Mouse (Mus musculus) right cerebral cortex, adult 18-20 months (tissue): ENCODE results near the gene Praf2.
"Not testable (repeated sequence)": the region's sequence is repeated elsewhere in the genome, so short reads cannot be mapped to it uniquely, and the experiment has no call there.

Experiments used
- DNase-seq: peaks from one replicate; pipeline ENCODE4 v3.0.0; 2022; ENCODE audit warnings: mixed read lengths

Praf2 gene

DNA sequence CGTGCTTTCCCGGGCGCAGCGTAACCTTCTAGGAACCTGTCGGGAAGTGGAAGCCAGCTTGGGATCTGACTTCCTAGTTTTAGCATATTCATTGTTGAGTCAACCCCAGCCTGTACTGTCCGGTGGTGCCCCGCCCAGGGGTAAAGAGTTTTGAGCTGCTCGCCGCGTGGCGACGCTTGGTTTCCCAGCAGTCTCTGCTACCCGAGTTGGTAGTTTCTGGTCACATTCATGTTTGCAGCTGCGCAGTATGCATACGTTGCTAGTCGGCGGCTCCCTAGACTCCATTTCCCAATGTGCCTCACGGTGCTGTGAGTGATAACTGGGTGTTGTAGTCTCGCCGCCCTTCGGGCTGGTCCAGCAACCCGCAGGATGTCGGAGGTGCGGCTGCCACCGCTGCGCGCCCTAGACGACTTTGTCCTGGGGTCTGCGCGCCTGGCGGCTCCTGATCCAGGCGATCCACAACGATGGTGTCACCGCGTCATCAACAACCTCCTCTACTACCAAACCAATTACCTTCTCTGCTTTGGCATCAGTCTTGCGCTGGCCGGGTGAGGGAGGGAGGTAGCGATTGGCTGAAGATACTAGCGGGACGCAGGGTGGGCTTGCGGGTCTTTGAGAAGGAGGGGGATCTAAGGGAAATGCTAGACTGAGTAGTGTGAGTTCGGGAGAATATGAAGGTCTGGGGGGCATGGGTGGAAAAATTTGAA lies at the start of gene Praf2:
Gene Praf2 (plus strand): TSS at position 225 of the 707 bp plus-strand sequence.
- peak; percentile 88 for DNase-seq

DNA sequence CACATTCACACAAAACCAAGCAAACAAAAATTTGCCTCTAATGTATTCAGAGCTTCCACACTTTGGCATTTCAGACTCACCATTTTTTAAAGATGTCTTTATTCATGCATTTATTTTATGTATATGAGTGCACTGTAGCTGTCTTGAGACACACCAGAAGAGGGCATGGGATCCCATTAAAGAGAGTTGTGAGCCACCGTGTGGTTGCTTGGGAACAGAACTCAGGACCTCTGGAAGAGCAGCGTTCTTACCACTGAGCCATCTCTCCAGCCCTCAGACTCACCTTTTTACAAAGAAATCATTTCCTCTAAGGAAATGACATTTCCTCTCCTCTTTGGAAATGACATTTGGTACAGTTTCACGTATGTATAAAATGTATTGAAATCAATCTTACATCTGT lies 49.3 kb upstream of the Praf2 start:
- DNase-seq: no peak

GRCm38 (mm10) chrX:7679405-7680056 lies 48.7 kb upstream of the Praf2 start:
- peak; percentile 85 for DNase-seq

DNA sequence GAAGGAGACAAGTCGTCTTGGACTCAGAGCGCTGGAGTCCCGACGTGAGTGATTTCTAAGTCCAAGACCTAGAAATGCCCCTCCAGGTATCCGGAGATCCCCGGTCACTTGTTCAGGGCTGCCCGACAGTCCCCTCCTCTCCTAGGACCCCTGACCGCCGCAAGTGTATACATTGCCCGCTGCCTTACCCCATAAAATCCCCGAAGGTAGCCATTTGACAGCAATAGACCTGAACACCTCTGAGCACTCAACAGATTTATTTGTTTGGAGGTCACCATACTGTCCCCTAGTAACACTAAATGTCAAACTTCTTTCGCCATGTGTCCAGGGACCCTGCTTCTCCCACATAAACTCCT lies 48.2 kb upstream of the Praf2 start:
- no peak for DNase-seq

DNA sequence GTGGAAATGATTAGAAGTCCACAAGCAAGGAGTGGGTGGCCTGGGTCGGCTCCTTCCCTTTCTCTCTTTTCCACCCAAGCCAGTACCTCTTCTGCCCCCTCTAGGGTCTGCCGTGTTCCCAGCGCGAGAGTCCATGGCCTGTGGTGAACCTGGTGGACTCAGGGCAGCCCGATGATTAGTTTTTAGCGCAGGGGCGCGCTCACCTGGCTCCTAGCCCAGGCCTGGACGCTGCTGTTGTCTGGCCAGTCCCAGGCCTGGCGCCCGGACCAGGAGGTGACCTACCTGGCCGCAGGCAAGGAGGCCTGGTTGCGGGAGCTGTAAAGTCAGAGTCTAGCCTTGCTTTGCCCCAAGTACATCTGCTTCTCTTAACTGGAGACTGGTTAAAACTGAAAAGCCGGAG lies 47.4 kb upstream of the Praf2 start, which contains the start of gene Magix:
Gene Magix (minus strand): TSS at position 388 of the 400 bp plus-strand sequence.
- no peak for DNase-seq

GRCm38 (mm10) chrX:7688321-7688720 lies 39.9 kb upstream of the Praf2 start:
- DNase-seq: no peak

DNA sequence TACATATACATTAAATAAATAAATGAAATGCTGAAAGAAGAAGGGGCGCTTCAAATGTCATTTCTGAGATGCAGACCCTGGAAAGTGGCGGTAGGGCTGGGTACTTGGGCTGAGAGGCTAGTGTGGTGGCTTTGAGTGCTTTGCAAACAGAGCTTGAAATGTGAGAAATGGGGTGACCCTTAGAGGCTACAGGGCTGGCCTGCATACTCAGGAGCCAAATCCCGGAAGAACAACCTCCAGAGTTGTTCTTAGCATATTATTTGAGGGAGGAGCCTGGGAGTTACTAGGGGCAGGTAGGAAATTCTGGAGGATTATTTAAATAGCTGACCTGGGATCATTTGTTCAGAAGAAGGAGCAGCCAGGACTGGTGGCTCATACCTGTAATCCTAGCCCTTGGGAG lies 37.8 kb upstream of the Praf2 start:
- no peak for DNase-seq

DNA sequence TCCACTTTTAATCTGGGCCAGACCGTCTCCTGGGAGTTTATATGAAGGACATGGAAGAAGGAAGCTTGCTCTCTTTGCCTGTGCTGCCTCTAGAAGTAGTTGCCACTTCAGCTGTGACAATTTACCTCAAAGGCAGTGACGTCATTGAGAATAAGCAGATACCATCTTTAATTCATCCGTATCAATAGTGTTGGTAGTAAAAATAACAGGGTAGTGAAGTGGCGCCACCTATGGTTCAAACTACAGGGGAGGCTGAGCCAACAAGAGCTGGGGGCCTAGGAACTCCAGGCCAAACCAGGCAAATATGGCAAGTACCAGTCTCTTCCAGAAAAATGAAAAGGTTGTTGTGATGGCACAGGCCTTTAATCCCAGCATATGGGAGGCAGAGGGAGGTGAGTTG lies 35.4 kb upstream of the Praf2 start:
- DNase-seq: no peak

GRCm38 (mm10) chrX:7696520-7696919 lies 31.7 kb upstream of the Praf2 start:
- no peak for DNase-seq

GRCm38 (mm10) chrX:7696954-7697381 lies 31.3 kb upstream of the Praf2 start, which contains the start of gene Gpkow:
TSS of gene Gpkow (plus strand) at chrX:7697131.
- peak; percentile 92 for DNase-seq

- DNase-seq: not testable (repeated sequence)
These were observed 14.5 kb upstream of the Praf2 start for GRCm38 (mm10) chrX:7713764-7714134.

DNA sequence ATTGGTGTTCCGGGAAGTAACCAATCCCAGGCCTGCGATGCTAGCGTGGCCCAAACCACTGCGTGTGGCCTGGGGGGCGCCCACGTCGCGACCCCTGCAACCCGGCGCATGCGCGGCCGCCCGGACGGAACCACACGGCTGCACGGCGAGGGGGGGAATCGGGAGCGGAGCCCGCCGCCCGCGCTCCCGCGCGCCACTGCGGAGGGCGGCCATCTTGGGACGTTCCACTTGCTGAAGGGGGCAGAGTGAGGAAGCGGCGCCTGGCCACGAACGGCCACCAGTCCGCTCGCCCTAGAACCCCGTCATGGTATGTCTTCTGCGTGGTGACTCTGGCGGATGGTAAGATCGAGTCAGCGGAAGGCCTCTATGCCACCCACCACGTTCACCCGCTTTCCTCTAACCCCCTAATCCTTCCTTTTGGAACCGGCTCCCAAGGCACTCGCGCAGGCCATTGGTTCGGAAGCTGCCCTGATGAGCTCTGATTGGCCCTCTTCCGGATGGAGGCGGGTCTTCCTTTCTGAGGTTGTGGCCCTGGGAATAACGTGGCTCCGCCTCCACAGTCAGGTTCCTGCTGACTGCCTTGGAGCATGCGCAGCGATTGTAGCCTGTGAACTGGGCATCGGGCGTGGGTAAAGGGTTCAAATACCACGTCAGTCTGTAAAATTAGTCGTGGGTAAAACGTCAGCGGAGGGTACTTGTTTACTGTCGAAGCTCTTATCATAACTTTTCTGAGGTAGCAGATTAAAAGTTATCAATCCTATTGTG lies 13.9 kb upstream of the Praf2 start, which contains the start of gene Wdr45:
Gene Wdr45 (plus strand): TSS at position 199 of the 765 bp plus-strand sequence.
- DNase-seq: peak; percentile 95

GRCm38 (mm10) chrX:7716058-7716457 lies 12.2 kb upstream of the Praf2 start:
- DNase-seq: not testable (repeated sequence)

DNA sequence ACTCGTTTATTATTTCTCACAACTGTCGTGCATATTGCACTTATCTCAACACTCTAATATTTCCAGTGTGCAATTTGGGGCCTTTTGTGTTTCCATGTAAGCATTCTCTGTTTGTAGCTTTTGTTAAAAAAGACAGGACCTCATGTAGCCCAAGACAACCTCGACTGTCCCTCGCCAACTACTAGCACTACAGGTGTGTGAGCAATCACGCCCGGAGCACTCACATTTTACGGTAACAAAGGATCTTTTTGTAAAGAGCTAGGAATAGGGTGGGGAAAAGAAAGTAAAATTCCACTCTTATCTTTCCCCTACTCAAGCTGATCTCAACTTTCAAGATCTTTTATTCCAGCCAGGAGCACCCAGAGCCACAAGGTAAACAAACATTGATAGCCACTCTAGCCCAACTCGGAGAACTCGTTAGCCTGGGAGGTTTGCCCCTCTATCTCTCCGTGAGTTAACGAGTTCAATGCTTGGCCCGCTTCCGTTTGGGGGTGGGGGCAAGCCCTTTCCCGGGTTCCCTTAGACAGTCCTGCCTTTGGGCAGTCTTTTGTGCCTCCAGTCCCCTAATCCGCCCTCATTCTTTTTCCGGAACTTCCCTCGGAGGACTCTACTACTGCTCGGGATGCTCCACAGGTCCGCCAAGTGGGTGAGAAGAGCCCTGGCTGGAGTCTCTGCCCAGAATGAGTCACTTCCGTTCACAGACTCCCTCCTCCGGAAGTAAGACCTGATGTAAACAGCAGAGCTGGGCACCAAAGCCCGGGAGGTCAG lies 6.5 kb upstream of the Praf2 start, which contains the start of gene Gm45208:
Gene Gm45208 (plus strand): TSS at position 732 of the 768 bp plus-strand sequence.
- DNase-seq: peak; percentile 70

- DNase-seq: no peak
These were observed 6.0 kb upstream of the Praf2 start for GRCm38 (mm10) chrX:7722282-7722611.

DNA sequence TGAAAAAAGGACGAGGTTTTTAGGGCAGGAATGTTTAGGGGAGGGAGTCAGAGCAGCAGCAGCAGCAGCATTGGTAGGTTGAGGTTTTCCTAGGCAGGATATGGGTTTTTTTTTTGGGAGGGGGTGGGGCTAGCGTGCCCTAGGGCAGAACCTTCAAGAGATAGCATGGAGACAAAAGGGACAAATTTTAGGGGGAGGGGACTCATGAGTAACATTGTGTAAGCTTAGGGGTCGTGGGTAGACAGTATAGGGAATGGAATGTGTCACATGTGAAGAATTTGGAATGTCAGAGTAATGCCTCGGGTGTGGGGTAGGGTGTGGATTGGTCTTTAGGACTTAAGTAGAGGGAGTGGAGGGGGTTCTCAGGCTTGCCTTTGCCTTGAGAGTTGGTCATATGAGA lies 5.5 kb upstream of the Praf2 start:
- DNase-seq: no peak

DNA sequence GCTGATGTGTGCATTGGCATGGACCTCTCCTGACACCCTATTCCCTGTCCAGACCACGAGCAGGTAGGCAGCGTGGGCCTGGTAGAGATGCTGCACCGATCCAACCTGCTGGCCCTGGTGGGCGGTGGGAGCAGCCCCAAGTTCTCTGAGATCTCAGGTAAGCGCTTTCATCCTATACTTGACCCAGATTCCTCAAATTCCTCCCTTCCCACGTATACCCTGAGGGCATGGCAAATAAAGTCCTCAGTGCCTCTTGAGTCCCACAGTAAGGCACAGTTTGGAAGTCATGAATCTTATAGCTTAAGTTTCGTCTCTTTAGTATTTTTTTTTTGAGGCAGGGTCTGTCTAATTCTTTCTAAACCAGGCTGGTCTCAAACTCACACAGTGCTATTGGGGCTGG lies 4.1 kb upstream of the Praf2 start:
- DNase-seq: no peak

GRCm38 (mm10) chrX:7725841-7726240 lies 2.4 kb upstream of the Praf2 start:
- DNase-seq: no peak

GRCm38 (mm10) chrX:7727176-7727575 lies 1.1 kb upstream of the Praf2 start:
- DNase-seq: no peak

GRCm38 (mm10) chrX:7728922-7729265 lies 655 bp downstream of the Praf2 start:
- no peak for DNase-seq

- DNase-seq: peak; percentile 52
These were observed 5.4 kb downstream of the Praf2 start for GRCm38 (mm10) chrX:7733571-7734156.

- peak; percentile 12 for DNase-seq
These were observed 11.3 kb downstream of the Praf2 start for GRCm38 (mm10) chrX:7739336-7740081.
